Mouse (Mus musculus): Measurements from ENCODE around the gene Abr. TPM values are rescaled to one million over a fixed set of nuclear protein-coding genes. Genes with fewer than 3 reads are reported as not detected.

The Abr gene
- polyA plus RNA-seq, 1 experiment: 23.1 TPM

GRCm38 (mm10) chr11:76598757-76599156 is 23.4 kb downstream of the Abr start:
- TF ChIP-seq POLR2A (IDR thresholded peaks at IDR 0.05; ENCODE audit: low read depth, low read length) (no peak), CTCF (IDR thresholded peaks at IDR 0.05; ENCODE audit: borderline replicate concordance, insufficient read depth, low read length) (no peak)
- H3K4me3 ChIP-seq (ENCODE audit: insufficient read depth, low read length): no peak overlapping the region
- H3K4me1 ChIP-seq (ENCODE audit: control insufficient read depth, insufficient read depth, low read length): no peaks in the 10 kb centered on the region
- H3K27ac ChIP-seq (ENCODE audit: insufficient read depth, low read length): no peak overlapping the region

DNA sequence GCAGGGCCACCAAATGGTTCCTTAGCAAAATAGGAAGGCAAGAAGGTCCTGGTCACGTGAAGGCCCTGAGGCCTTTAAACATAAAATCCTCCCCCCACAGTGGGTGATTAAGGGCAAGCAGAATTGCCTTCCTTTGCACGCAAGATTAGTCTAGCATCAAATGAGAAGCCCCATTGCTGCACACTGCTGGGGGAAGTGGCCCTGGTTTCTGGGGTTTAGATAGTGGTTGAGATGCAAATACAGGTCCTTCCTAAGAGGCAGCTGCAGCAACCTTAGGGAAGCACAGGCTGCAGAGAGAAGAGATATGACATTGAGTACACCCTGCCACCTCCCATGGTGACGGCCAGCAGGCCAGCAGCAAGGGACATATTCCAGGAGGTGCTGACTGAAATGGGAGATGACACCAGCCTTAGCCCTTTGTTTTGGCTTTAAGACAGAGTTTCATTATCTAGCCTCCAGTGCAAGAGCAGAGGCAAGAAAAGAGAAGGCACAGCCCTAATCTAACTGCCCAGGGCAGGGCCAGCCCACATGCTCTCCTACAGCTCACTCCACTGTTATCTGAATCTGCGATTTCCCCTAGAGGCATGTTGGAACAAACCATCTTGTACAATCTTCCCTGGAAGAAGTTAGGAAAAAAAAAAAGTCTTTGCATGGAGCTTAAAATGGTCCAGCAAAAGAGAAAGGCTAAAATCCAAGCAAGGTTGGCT is 28.3 kb downstream of the Abr start:
- H3K4me1 ChIP-seq (ENCODE audit: control insufficient read depth, insufficient read depth, low read length): peaks cover 8% of the 10 kb centered on the region
- no peak overlapping the region for H3K4me3 ChIP-seq (ENCODE audit: insufficient read depth, low read length)
- no peak for TF ChIP-seq CTCF (IDR thresholded peaks at IDR 0.05; ENCODE audit: borderline replicate concordance, insufficient read depth, low read length)
- no peak for TF ChIP-seq POLR2A (IDR thresholded peaks at IDR 0.05; ENCODE audit: low read depth, low read length)
- no peak overlapping the region for H3K27ac ChIP-seq (ENCODE audit: insufficient read depth, low read length)

DNA sequence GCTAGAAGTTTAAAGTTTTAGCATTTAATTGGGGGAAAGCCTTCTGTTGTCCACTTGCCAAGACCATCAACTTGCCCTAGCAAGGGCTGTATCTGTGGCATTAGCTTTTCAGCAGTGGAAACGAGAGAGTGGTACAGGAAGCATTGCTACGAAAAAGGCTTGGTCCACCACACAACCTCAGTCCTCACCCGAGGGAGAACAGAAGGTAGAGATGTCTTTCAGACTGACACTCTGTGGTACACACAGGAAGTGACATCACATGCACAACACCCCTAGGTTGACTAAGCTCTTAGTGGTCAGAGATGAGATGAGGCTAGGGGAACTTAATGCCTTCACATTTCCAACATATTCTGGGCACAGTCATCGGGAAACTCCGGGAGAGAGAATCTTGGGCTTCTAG is 32.4 kb downstream of the Abr start:
- TF ChIP-seq POLR2A (IDR thresholded peaks at IDR 0.05; ENCODE audit: low read depth, low read length) (no peak), CTCF (IDR thresholded peaks at IDR 0.05; ENCODE audit: borderline replicate concordance, insufficient read depth, low read length) (no peak)
- Histone ChIP-seq H3K27ac (ENCODE audit: insufficient read depth, low read length) (no peak overlapping the region), H3K4me1 (ENCODE audit: control insufficient read depth, insufficient read depth, low read length) (peaks cover 8% of the 10 kb centered on the region), H3K4me3 (ENCODE audit: insufficient read depth, low read length) (no peak overlapping the region)

DNA sequence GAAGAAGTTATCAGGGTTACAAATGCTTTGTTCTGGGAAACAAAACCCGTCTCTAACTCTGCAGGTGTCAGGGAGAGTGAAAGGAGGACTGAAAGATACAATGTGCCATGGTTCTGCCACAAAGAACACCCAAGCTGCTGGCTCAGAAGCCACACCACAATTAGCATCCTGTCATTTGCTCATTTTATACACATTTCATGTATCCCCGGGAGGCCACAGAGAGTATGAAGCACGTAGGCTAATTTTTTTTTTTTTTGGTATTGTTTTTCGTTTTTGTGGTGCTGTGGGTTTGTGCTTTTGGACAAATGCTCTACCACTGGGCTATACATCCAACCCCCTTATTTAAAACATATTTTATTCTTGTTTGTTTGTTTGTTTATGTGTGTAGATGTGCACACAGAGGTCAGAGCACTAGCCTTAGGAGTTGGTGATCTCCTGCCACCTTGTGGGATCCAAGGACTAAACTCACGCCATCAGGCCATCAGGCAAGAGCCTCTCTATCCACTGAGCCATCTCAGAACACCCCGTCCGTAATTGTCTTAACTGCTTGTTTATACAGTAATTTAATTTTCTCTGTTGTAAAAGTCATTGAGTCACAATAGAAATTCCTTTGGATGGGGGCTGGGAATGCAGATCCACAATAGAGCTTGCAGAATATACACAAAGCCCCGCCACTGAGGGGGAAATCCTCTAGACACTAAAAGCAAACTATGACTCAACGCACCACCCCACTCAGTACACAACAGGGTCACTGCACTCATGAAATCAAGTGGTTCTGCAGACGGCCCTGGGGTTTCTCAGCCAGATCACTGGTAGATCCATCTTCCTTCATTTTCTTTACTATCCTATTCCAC is 33.3 kb downstream of the Abr start:
- peaks cover 8% of the 10 kb centered on the region for H3K4me1 ChIP-seq (ENCODE audit: control insufficient read depth, insufficient read depth, low read length)
- TF ChIP-seq POLR2A (IDR thresholded peaks at IDR 0.05; ENCODE audit: low read depth, low read length) (no peak), CTCF (IDR thresholded peaks at IDR 0.05; ENCODE audit: borderline replicate concordance, insufficient read depth, low read length) (no peak)
- H3K4me3 ChIP-seq (ENCODE audit: insufficient read depth, low read length): no peak overlapping the region
- H3K27ac ChIP-seq (ENCODE audit: insufficient read depth, low read length): no peak overlapping the region

DNA sequence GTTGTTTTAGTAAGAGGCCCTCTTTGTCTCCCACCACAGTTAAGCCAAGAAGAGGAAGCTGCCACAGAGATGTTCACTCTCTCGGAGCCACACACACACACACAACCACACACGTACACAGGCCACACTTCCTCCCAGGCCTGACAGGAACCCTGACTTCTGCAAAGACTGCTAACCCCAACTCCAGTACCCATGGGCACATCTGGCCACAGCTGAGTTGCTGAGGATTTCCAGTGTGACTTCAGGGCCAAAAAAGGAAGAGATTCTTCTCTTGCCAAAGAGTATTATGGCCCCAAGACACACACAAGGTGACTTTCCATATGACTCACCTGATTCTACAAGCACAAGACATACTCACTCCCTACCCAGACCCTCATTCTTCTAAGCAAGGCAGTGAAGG is 34.1 kb downstream of the Abr start:
- Histone ChIP-seq H3K4me3 (ENCODE audit: insufficient read depth, low read length) (no peak overlapping the region), H3K4me1 (ENCODE audit: control insufficient read depth, insufficient read depth, low read length) (peaks cover 8% of the 10 kb centered on the region), H3K27ac (ENCODE audit: insufficient read depth, low read length) (no peak overlapping the region)
- TF ChIP-seq POLR2A (IDR thresholded peaks at IDR 0.05; ENCODE audit: low read depth, low read length) (no peak), CTCF (IDR thresholded peaks at IDR 0.05; ENCODE audit: borderline replicate concordance, insufficient read depth, low read length) (no peak)

DNA sequence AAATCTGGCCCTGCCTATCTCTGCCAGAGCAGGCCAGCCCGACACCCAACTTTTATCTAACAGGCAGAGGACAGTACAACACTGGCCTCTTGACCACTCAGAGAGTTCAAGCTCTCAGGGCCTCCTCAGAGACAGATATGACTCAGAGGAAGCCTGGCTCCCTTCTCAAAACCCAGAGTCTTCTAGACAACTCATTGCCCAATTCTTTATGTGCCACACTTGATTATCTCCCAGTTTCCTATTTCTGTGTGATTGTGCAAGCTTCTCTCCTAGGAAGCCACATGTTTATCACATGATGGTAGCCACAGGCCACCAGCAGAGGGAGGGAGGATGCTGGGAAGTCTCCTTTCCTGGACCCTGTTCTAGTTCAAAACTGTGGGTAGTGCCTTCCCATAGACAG is 34.8 kb downstream of the Abr start:
- H3K4me3 ChIP-seq (ENCODE audit: insufficient read depth, low read length): no peak overlapping the region
- no peak overlapping the region for H3K27ac ChIP-seq (ENCODE audit: insufficient read depth, low read length)
- H3K4me1 ChIP-seq (ENCODE audit: control insufficient read depth, insufficient read depth, low read length): peaks cover 8% of the 10 kb centered on the region
- TF ChIP-seq CTCF (IDR thresholded peaks at IDR 0.05; ENCODE audit: borderline replicate concordance, insufficient read depth, low read length) (no peak), POLR2A (IDR thresholded peaks at IDR 0.05; ENCODE audit: low read depth, low read length) (no peak)

GRCm38 (mm10) chr11:76586119-76586518 is 36.0 kb downstream of the Abr start:
- Histone ChIP-seq H3K27ac (ENCODE audit: insufficient read depth, low read length) (no peak overlapping the region), H3K4me1 (ENCODE audit: control insufficient read depth, insufficient read depth, low read length) (peaks cover 8% of the 10 kb centered on the region), H3K4me3 (ENCODE audit: insufficient read depth, low read length) (no peak overlapping the region)
- TF ChIP-seq CTCF (IDR thresholded peaks at IDR 0.05; ENCODE audit: borderline replicate concordance, insufficient read depth, low read length): no peak
- no peak for TF ChIP-seq POLR2A (IDR thresholded peaks at IDR 0.05; ENCODE audit: low read depth, low read length)

GRCm38 (mm10) chr11:76577588-76578257 is 44.4 kb downstream of the Abr start:
- no peak for TF ChIP-seq POLR2A (IDR thresholded peaks at IDR 0.05; ENCODE audit: low read depth, low read length)
- TF ChIP-seq CTCF (IDR thresholded peaks at IDR 0.05; ENCODE audit: borderline replicate concordance, insufficient read depth, low read length): peak; percentile 87
- no peak overlapping the region for H3K27ac ChIP-seq (ENCODE audit: insufficient read depth, low read length)
- H3K4me3 ChIP-seq (ENCODE audit: insufficient read depth, low read length): no peak overlapping the region
- peaks cover under 1% of the 10 kb centered on the region; the same call in 1 of the 2 replicates for H3K4me1 ChIP-seq (ENCODE audit: control insufficient read depth, insufficient read depth, low read length)

GRCm38 (mm10) chr11:76572820-76573385 is 49.2 kb downstream of the Abr start:
- Histone ChIP-seq H3K27ac (ENCODE audit: insufficient read depth, low read length) (no peak overlapping the region), H3K4me3 (ENCODE audit: insufficient read depth, low read length) (no peak overlapping the region), H3K4me1 (ENCODE audit: control insufficient read depth, insufficient read depth, low read length) (peaks cover 7% of the 10 kb centered on the region; the same call in 1 of the 2 replicates)
- TF ChIP-seq POLR2A (IDR thresholded peaks at IDR 0.05; ENCODE audit: low read depth, low read length): no peak
- no peak for TF ChIP-seq CTCF (IDR thresholded peaks at IDR 0.05; ENCODE audit: borderline replicate concordance, insufficient read depth, low read length)
